Mouse (Mus musculus) common myeloid progenitor, adult 5-6 weeks (primary cell): ENCODE measurements around the gene Chst14. TPM values are rescaled to one million over a fixed set of nuclear protein-coding genes. Genes with fewer than 3 reads are reported as not detected.

ENCODE experiments used
- ATAC-seq: replicated peaks from 2 replicates; pipeline ENCODE4 v1.8.0; 2016; ENCODE audit warnings: low read depth, mild to moderate bottlenecking, moderate TSS enrichment, inconsistent platforms; ENCODE audit not compliant: poor library complexity, severe bottlenecking
- total RNA-seq: library from RNA; stranded (forward); fragments of 200-1000, 187-1606 nt; gene quantifications from 2 replicates; pipeline ENCODE4 v1.2.3, GENCODE M21; 2017

The Chst14 gene
- total RNA-seq, 1 experiment from 2014 or later, result 3.9 TPM

GRCm38 (mm10) chr2:118960413-118960812 is 34.1 kb downstream of the Chst14 start:
- ATAC-seq, result peak; percentile 66

GRCm38 (mm10) chr2:118961546-118961945 is 35.2 kb downstream of the Chst14 start:
- peak; percentile 76 for ATAC-seq

- ATAC-seq, result peak; percentile 23; the same call in 1 of the 2 replicates
Observed at GRCm38 (mm10) chr2:118963007-118963675, 36.8 kb downstream of the Chst14 start.

GRCm38 (mm10) chr2:118963676-118964012 is 37.3 kb downstream of the Chst14 start:
- ATAC-seq, result no peak

GRCm38 (mm10) chr2:118969585-118970147 is 43.4 kb downstream of the Chst14 start:
- no peak for ATAC-seq

- ATAC-seq, result no peak
Observed at GRCm38 (mm10) chr2:118972048-118972447, 45.8 kb downstream of the Chst14 start.

GRCm38 (mm10) chr2:118972687-118973376 is 46.5 kb downstream of the Chst14 start:
- ATAC-seq, result peak; percentile 88

GRCm38 (mm10) chr2:118975855-118976254 is 49.6 kb downstream of the Chst14 start:
- ATAC-seq, result peak; percentile 2; the same call in 1 of the 2 replicates

GRCm38 (mm10) chr2:118976282-118976929 is 50.1 kb downstream of the Chst14 start:
- peak; percentile 87 for ATAC-seq

GRCm38 (mm10) chr2:118976941-118977340 is 50.6 kb downstream of the Chst14 start:
- no peak for ATAC-seq

- no peak for ATAC-seq
Observed at GRCm38 (mm10) chr2:118978064-118978463, 51.8 kb downstream of the Chst14 start.

Other genes with a start within 250 kb of the Chst14 start
- gene Ankrd63, start 222.5 kb upstream of the Chst14 start, total RNA-seq, result 0.09 and 0.19 TPM in 2 replicates
- gene Plcb2, start 198.1 kb upstream of the Chst14 start, total RNA-seq, result 34.5 and 42.0 TPM in 2 replicates
- gene Inafm2, start 180.7 kb upstream of the Chst14 start, total RNA-seq, result 19.8 and 20.5 TPM in 2 replicates
- gene Ccdc9b, start 163.8 kb upstream of the Chst14 start, total RNA-seq, result 0.24 and 0.96 TPM in 2 replicates
- not detected in 2 replicates for gene Phgr1, start 153.7 kb upstream of the Chst14 start, total RNA-seq
- not detected in 2 replicates for gene Disp2, start 146.8 kb upstream of the Chst14 start, total RNA-seq
- gene Knstrn, start 112.5 kb upstream of the Chst14 start, total RNA-seq, result 124 and 177 TPM in 2 replicates
- 23.8 and 36.2 TPM in 2 replicates for gene Ivd, start 64.5 kb upstream of the Chst14 start, total RNA-seq
- gene Bahd1, start 26.1 kb upstream of the Chst14 start, total RNA-seq, result 5.3 and 8.4 TPM in 2 replicates
- 11.4 and 15.7 TPM in 2 replicates for gene Ccdc32, start 102.9 kb downstream of the Chst14 start, total RNA-seq
- gene Rpusd2, start 108.3 kb downstream of the Chst14 start, total RNA-seq, result 22.3 and 22.8 TPM in 2 replicates
- gene Knl1, start 120.6 kb downstream of the Chst14 start, total RNA-seq, result 91.2 and 91.3 TPM in 2 replicates
- 29.3 and 33.2 TPM in 2 replicates for gene Rad51, start 186.3 kb downstream of the Chst14 start, total RNA-seq
- 38.4 and 44.1 TPM in 2 replicates for gene Rmdn3, start 230.5 kb downstream of the Chst14 start, total RNA-seq
- not detected in 2 replicates for gene Gchfr, start 241.3 kb downstream of the Chst14 start, total RNA-seq
- gene Gm14137, start 248.0 kb downstream of the Chst14 start, total RNA-seq, result not detected in 2 replicates